Mouse (Mus musculus): ENCODE results near the gene Ptprt.

DNA sequence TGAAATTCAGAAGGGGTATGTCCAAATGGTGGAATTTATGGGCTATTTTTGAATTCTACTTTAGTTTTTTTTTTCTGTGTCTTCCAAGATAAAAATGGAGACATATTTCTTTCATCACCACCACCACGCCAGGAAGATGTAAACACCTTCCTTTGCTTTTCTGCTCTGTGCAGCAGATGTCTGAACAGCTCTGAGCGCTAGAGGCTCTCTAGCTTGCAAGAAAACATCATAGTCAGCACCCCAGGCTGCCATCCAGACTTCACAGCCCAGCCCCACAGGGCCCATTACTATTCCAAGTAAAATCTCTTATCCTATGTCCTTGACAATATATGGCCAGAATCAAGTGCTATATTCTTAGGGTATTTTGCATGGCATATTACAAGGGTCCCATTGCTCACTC, 542.9 kb downstream of the Ptprt start:
- TF ChIP-seq EP300 (IDR thresholded peaks at IDR 0.05; ENCODE audit: low read length) = no peak
- no peak for TF ChIP-seq ZC3H11A (IDR thresholded peaks at IDR 0.05; ENCODE audit: low read depth, low read length)
- TF ChIP-seq POLR2A (IDR thresholded peaks at IDR 0.05; ENCODE audit: low read depth, low read length) = no peak
- no peak for TF ChIP-seq CTCF (conservative IDR thresholded peaks at IDR 0.05 in 1 of 2, IDR thresholded peaks at IDR 0.05 in 1 of 2; ENCODE audit: low read depth in 2 of 2, low read length in 2 of 2)
- no peak for TF ChIP-seq MYC (IDR thresholded peaks at IDR 0.05; ENCODE audit: low read depth, low read length)
- TF ChIP-seq MAX (IDR thresholded peaks at IDR 0.05; ENCODE audit: low read length) = no peak
- TF ChIP-seq USF1 (IDR thresholded peaks at IDR 0.05; ENCODE audit: low read depth, low read length) = no peak
- no peak for TF ChIP-seq SIN3A (IDR thresholded peaks at IDR 0.05; ENCODE audit: low read length)

All from CH12.LX (cell line).